Mouse (Mus musculus): ENCODE measurements around the gene Nin.

DNA sequence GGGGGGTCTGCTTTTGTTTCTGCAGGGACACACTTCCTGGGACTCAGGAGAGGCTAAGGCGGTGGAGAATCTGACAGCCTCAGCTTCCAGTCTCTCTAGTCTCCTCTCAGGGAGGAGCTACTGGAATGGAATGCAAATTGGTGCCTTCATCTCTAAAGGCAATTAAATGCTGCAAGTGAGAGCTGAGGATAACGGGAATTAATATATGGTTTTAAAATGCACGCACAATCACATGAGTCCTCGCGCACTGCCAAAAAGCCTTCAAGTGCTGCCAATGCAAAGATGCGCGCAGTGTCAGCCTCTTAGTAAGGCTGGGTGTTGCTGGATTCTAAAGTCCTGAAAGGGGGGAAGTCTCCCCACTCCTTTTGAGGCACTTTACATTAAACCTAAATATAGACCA is 42.6 kb downstream of the Nin start:
- TF ChIP-seq CTCF (IDR thresholded peaks at IDR 0.05; ENCODE audit: extremely low read depth, insufficient read depth, insufficient read length, insufficient replicate concordance) (no peak), POLR2A (IDR thresholded peaks at IDR 0.05; ENCODE audit: low read depth, low read length) (no peak)

Data from spleen, adult 2 months (tissue).